Mouse (Mus musculus): ENCODE measurements around the gene Gm49318.
A peak's percentile ranks its signal among the peaks of the same experiment; 100 is the strongest.

- peak; percentile 80 for TF ChIP-seq CTCF (IDR thresholded peaks at IDR 0.05)
- TF ChIP-seq EP300 (IDR thresholded peaks at IDR 0.05), result no peak
Observed at GRCm38 (mm10) chr9:22117754-22118456, 46.8 kb upstream of the Gm49318 start.

All from lung, postnatal 0 days (tissue).